Mouse (Mus musculus): ENCODE data around the gene Frmd8. TPM values are rescaled to one million over a fixed set of nuclear protein-coding genes. Genes with fewer than 3 reads are reported as not detected.

The Frmd8 gene
- total and polyA plus RNA-seq, 2 experiments from 2014 or later: 8.5 to 10.3 TPM

DNA sequence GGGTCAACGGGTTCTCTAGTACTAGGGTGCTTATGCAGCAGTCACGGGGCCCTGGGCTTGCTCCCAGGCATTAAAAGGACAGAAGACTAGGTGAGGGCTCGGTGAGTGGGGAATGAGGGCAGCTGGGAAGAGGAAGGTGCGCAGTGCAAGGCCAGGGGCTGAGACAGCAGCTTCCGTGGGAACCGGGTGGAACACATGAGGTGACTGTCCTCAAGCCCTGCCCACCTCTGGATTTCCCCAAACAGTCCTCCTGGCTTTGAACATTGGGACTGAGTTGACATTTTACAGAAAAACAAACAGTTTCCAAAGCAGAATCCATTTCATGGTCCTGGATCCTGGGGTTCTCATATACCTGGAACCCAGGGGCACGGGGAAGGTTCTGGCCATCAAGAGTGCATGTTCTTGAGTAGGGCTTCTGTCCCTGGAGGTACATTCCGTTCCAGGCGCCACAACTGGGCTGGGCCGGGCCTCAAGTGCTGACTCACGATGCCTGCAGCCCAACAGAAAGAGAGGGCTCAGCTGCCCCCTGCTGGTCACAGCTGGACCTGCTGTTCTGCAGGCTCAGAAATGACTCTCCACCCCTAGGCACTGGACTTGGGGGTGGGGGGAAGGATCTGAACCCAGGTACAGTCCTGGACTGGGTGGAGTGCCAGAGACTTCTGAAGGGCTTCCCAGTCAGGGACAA lies 25.1 kb downstream of the Frmd8 start:
- ATAC-seq: 0 out of 2 replicates have a peak, but pooled peaks have one; percentile 8
- Histone ChIP-seq H3K9ac (no peak overlapping the region), H3K4me2 (ENCODE audit: low read depth) (no peak overlapping the region), H3K9me3 (ENCODE audit: low read length) (no peaks in the 10 kb centered on the region), H3K36me3 (ENCODE audit: insufficient read depth) (peaks cover 5% of the 10 kb centered on the region; the same call in 1 of the 2 replicates), H3K4me3 (ENCODE audit: low read depth, low read length) (no peak overlapping the region), H3K27ac (ENCODE audit: low read depth, low read length) (no peak overlapping the region), H3K27me3 (ENCODE audit: insufficient read depth, low read length) (no peaks in the 10 kb centered on the region), H3K4me1 (ENCODE audit: insufficient read depth) (peaks cover 24% of the 10 kb centered on the region)
- WGBS: 31% methylated on average over 11 of the region's 11 CpGs
- DNase-seq: peak; percentile 90
- TF ChIP-seq CTCF (IDR thresholded peaks at IDR 0.05; ENCODE audit: low read depth): peak; percentile 98

DNA sequence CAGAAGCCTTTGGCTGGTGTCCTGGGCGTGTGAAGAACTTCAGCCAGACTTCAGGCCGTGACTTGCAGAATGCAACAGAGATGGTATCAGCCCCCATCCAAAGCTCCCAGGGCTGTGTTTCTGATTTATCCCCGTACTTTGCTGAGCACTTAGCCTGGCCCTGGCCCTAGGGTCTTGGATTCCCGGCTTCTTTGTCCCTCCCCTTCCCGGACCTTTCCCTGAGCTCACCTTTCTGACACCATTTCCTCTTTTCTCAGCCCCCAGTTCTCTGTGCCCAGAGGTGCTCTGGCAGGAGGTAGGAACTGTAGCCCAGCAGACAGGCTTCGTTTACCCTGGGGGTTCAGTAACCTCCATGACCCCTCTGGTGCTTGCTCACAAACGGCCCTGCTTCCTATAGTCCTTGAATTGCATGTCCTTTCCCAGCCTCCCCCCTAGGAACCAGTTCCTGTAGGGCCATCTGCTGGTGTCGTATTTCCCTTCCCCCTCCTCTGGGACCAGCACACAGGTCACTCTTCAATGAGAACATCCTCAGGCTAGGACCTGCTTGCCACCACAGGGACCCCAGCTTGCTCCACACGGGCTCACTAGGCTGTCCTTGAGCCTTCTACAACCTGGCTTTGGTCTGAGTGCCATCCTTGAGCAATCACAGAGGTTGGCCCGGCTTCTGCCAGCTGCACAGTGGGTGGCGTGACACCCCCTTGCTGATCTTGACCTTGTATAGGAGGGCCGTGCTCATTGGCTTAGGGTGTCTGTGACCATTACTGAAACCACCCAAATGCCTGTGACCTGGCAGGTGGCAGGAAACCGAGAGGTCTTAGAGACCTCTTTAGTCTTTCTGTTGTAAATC lies 26.0 kb downstream of the Frmd8 start:
- Histone ChIP-seq H3K9ac (no peak overlapping the region; the same call in 1 of the 2 replicates), H3K36me3 (ENCODE audit: insufficient read depth) (peaks cover 5% of the 10 kb centered on the region; the same call in 1 of the 2 replicates), H3K27ac (ENCODE audit: low read depth, low read length) (peak overlapping the region; percentile 99), H3K4me3 (ENCODE audit: low read depth, low read length) (no peak overlapping the region), H3K4me1 (ENCODE audit: insufficient read depth) (peaks cover 30% of the 10 kb centered on the region), H3K27me3 (ENCODE audit: insufficient read depth, low read length) (no peaks in the 10 kb centered on the region), H3K9me3 (ENCODE audit: low read length) (no peaks in the 10 kb centered on the region), H3K4me2 (ENCODE audit: low read depth) (0 out of 2 replicates have a peak overlapping the region, but pooled peaks have one; percentile 17)
- no peak for ATAC-seq
- no peak for DNase-seq
- 52% methylated on average over 13 of the region's 13 CpGs for WGBS
- no peak for TF ChIP-seq CTCF (IDR thresholded peaks at IDR 0.05; ENCODE audit: low read depth)

DNA sequence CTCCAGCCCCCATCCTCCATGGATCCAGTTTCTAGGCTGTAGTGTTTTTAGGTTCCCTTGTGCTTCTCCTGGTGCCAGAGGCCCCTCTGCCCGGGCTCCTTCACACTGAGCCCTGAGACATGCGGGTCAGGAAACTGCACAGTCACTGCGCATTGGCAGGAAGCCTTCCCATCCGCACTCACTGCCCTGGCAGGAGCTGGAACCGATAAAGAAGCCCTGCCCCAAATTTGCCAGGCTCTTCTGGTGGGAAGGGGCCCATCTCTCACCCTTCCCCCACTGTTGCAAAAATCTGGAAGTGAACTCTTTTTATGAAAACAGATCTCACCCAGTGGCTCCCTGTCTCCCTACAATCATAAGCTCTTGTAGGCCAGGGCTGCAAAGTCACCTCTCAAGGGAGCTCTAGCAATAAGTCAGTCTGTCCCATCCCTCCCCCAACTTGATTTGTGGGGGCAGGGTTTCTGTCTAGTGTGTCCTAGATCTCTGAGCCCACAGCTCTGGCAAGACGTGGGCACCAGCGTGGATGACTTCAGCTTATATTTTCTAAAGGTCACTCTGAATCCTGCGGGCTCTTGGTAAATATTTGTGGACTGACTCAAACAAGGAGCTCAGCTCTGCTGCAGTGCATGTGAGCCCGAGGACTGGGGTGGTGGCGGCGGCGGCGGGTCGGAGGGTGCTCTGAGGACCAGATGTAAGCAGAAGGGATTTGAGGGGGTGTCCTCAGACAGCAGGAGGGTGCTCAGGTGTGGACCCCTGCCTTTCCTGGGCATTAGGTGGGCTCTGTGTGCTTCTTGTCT lies 26.8 kb downstream of the Frmd8 start:
- peak; percentile 47 for DNase-seq
- H3K4me3 ChIP-seq (ENCODE audit: low read depth, low read length): no peak overlapping the region
- no peak for ATAC-seq
- WGBS: 56% methylated on average over 14 of the region's 14 CpGs
- peaks cover 5% of the 10 kb centered on the region; the same call in 1 of the 2 replicates for H3K36me3 ChIP-seq (ENCODE audit: insufficient read depth)
- H3K9ac ChIP-seq: peak overlapping the region; percentile 62; the same call in 1 of the 2 replicates
- peak overlapping the region; percentile 99 for H3K27ac ChIP-seq (ENCODE audit: low read depth, low read length)
- peaks cover 30% of the 10 kb centered on the region for H3K4me1 ChIP-seq (ENCODE audit: insufficient read depth)
- no peak for TF ChIP-seq CTCF (IDR thresholded peaks at IDR 0.05; ENCODE audit: low read depth)
- no peaks in the 10 kb centered on the region for H3K9me3 ChIP-seq (ENCODE audit: low read length)
- no peaks in the 10 kb centered on the region for H3K27me3 ChIP-seq (ENCODE audit: insufficient read depth, low read length)
- peak overlapping the region; percentile 17; the same call in 1 of the 2 replicates for H3K4me2 ChIP-seq (ENCODE audit: low read depth)

DNA sequence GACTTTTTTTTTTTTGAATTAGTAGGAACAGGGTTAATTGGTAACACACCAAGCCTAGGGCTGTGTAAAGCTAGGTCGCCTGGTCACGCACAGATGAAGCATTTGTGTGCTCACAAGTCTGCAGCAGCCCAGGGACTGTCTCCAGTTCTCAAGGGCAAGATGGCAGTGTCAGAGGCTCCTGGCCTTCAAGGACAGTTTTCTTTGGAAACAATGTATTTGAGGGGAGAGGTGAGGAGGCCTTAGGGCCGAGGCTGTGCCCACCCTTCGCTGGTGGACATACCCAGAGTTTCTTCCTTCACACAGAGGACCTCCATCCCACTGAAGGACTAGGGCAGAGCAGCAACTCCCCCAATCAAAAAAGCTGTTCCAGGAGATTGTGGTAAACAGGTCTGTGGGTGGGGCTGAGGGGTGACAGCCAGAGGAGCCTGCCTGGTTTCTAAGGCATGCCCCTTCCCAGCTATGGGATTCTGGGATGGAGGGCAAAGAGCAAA lies 27.7 kb downstream of the Frmd8 start:
- H3K27ac ChIP-seq (ENCODE audit: low read depth, low read length): peak overlapping the region; percentile 99
- no peak for DNase-seq
- peak overlapping the region; percentile 62 for H3K9ac ChIP-seq
- TF ChIP-seq CTCF (IDR thresholded peaks at IDR 0.05; ENCODE audit: low read depth): no peak
- no peak for ATAC-seq
- peak overlapping the region; percentile 63 for H3K4me2 ChIP-seq (ENCODE audit: low read depth)
- H3K9me3 ChIP-seq (ENCODE audit: low read length): no peaks in the 10 kb centered on the region
- peaks cover 30% of the 10 kb centered on the region for H3K4me1 ChIP-seq (ENCODE audit: insufficient read depth)
- no peaks in the 10 kb centered on the region for H3K27me3 ChIP-seq (ENCODE audit: insufficient read depth, low read length)
- peak overlapping the region; percentile 32; the same call in 1 of the 2 replicates for H3K4me3 ChIP-seq (ENCODE audit: low read depth, low read length)
- WGBS: 32% methylated on average over 4 of the region's 4 CpGs
- H3K36me3 ChIP-seq (ENCODE audit: insufficient read depth): peaks cover 3% of the 10 kb centered on the region; the same call in 1 of the 2 replicates

DNA sequence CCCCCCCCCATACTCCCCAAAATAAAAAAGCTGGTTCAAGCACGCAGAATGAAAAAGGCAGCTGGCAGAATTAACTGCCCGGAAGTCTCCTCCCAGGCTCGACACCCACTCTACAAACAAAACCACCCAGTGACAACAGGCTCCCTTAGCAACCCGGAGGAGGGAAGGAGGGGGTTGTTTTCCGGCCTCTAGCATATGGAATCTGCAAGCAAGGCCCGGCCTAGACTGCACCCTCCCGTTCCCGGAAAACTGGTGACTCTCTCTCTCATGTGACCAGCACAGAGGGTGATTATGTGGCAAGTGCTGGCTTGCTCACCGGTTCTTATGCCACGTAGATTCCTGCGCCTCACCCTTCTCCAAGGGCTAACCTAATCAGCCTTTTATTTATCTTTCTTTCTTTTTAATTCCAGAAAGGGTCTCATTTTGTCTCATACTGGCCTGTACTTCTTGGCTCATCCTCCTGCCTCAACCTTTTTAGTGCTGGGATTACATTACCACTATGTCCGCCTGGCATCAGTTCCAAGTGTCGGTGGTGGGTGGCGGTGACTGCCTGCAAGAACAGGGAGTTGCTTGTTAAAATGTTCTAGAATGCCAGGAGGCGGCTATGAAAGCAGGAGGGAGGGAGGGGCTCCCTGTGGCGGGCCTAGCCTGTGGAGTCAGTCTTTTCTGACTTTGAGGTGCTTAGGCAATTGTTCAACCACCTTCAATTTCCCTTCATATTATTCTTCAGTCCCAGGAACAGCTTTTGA lies 28.3 kb downstream of the Frmd8 start:
- Histone ChIP-seq H3K36me3 (ENCODE audit: insufficient read depth) (no peaks in the 10 kb centered on the region; the same call in 1 of the 2 replicates), H3K9ac (peak overlapping the region; percentile 62), H3K4me1 (ENCODE audit: insufficient read depth) (peaks cover 30% of the 10 kb centered on the region), H3K27ac (ENCODE audit: low read depth, low read length) (peak overlapping the region; percentile 99), H3K9me3 (ENCODE audit: low read length) (no peaks in the 10 kb centered on the region), H3K4me2 (ENCODE audit: low read depth) (peak overlapping the region; percentile 63), H3K4me3 (ENCODE audit: low read depth, low read length) (peak overlapping the region; percentile 32), H3K27me3 (ENCODE audit: insufficient read depth, low read length) (no peaks in the 10 kb centered on the region)
- under 1% methylated on average over 16 of the region's 16 CpGs for WGBS
- ATAC-seq (peak; percentile 92), DNase-seq (peak; percentile 91)
- TF ChIP-seq CTCF (IDR thresholded peaks at IDR 0.05; ENCODE audit: low read depth): no peak

DNA sequence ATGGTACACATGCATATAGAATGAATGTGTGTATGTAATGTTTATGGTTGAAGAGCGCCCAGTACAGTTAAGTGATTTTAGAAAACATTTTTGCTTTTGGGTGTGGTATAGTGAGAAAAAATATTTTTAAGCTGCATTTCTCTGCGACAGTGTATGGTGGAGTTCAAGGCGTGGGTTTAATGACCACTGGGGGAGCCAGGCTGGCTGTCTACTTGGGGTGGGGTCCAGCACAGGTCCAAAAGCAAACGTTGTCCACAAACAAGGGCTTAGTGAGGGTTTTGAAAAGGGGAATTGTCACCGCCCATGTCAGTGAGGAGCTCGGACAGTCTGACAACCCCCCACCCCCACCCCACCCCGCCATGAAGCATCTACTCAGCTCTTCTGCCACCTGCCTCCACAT lies 28.9 kb downstream of the Frmd8 start:
- peaks cover 30% of the 10 kb centered on the region for H3K4me1 ChIP-seq (ENCODE audit: insufficient read depth)
- peak overlapping the region; percentile 99 for H3K27ac ChIP-seq (ENCODE audit: low read depth, low read length)
- H3K36me3 ChIP-seq (ENCODE audit: insufficient read depth): no peaks in the 10 kb centered on the region
- peak overlapping the region; percentile 63 for H3K4me2 ChIP-seq (ENCODE audit: low read depth)
- H3K4me3 ChIP-seq (ENCODE audit: low read depth, low read length): peak overlapping the region; percentile 32
- no peaks in the 10 kb centered on the region for H3K27me3 ChIP-seq (ENCODE audit: insufficient read depth, low read length)
- no peaks in the 10 kb centered on the region for H3K9me3 ChIP-seq (ENCODE audit: low read length)
- DNase-seq: no peak
- ATAC-seq: no peak; the same call in 1 of the 2 replicates
- H3K9ac ChIP-seq: peak overlapping the region; percentile 62
- under 1% methylated on average over 7 of the region's 7 CpGs for WGBS
- TF ChIP-seq CTCF (IDR thresholded peaks at IDR 0.05; ENCODE audit: low read depth): 0 out of 2 replicates have a peak, but pooled peaks have one; percentile 15
